Mouse (Mus musculus): ENCODE data around the gene Cyp3a59.
"Not testable (repeated sequence)": the region's sequence is repeated elsewhere in the genome, so short reads cannot be mapped to it uniquely, and the experiment has no call there.

- TF ChIP-seq CTCF (conservative IDR thresholded peaks at IDR 0.05; ENCODE audit: low read length); POU5F1 (IDR thresholded peaks at IDR 0.05; ENCODE audit: borderline replicate concordance, low read length): not testable (repeated sequence)
These were observed 79.3 kb downstream of the Cyp3a59 start for GRCm38 (mm10) chr5:146158326-146158725.
